ENCODE assay signal across 19 mouse cellular contexts in genomic region chr1:90368581-90368980, GRCm38 (mm10).
DNase-seq lines count a peak whose midpoint lies in the region; ATAC-seq and TF ChIP-seq lines count a peak whose summit lies in the region.
"Had no signal": no experiment of that assay in that cellular context is flagged by ENCODE, and none has a peak within 500 bp of the region (broad histone marks: within the 10 kb centered on the region; RNA-seq: fewer than 3 reads in every experiment).

No protein-coding gene starts in this region.

- no peaks in the 10 kb centered on the region for H3K79me2 ChIP-seq in heart, adult 2 months (replicated peaks; ENCODE audit: control insufficient read depth, insufficient read depth, low read length)

- H3K9me3 ChIP-seq in heart, embryonic 16.5 days (replicated peaks; ENCODE audit: control insufficient read depth, low read length): peaks cover 4% of the 10 kb centered on the region; the same call in 1 of the 2 replicates
- H3K9me3 ChIP-seq: forebrain, embryonic 12.5 days; hindbrain, embryonic 15.5 days; kidney, embryonic 15.5 days; liver, embryonic 15.5 days; midbrain, embryonic 10.5 days; neural tube, embryonic 13.5 days had no signal

- no peak overlapping the region for H3K9ac ChIP-seq in heart, adult 2 months (ENCODE audit: low read depth, low read length)
- no peak overlapping the region for H3K9ac ChIP-seq in heart, embryonic 16.5 days (ENCODE audit: low read length)
- H3K9ac ChIP-seq: forebrain, embryonic 12.5 days; hindbrain, embryonic 15.5 days; kidney, embryonic 15.5 days; liver, embryonic 15.5 days; neural tube, embryonic 13.5 days had no signal

- H3K27ac ChIP-seq in heart, adult 2 months: peak overlapping the region; percentile 26; the same call in 1 of the 2 replicates
- H3K27ac ChIP-seq in spleen, adult 2 months (ENCODE audit: insufficient read depth, low read length): no peak overlapping the region
- H3K27ac ChIP-seq in heart, embryonic 16.5 days (ENCODE audit: low read length): no peak overlapping the region
- H3K27ac ChIP-seq: forebrain, embryonic 12.5 days; hindbrain, embryonic 15.5 days; kidney, embryonic 15.5 days; liver, embryonic 15.5 days; midbrain, embryonic 10.5 days; neural tube, embryonic 13.5 days had no signal

- peak overlapping the region; percentile 16; the same call in 1 of the 2 replicates for H3K4me2 ChIP-seq in heart, embryonic 16.5 days (ENCODE audit: low read depth, low read length)
- H3K4me2 ChIP-seq: forebrain, embryonic 12.5 days; hindbrain, embryonic 15.5 days; kidney, embryonic 15.5 days; liver, embryonic 15.5 days; neural tube, embryonic 13.5 days had no signal

- H3K4me3 ChIP-seq in heart, adult 2 months: no peak overlapping the region
- H3K4me3 ChIP-seq in spleen, adult 2 months (ENCODE audit: extremely low read depth, insufficient read depth, insufficient read length): no peak overlapping the region
- no peak overlapping the region for H3K4me3 ChIP-seq in heart, embryonic 16.5 days (ENCODE audit: low read length)
- H3K4me3 ChIP-seq: forebrain, embryonic 12.5 days; hindbrain, embryonic 15.5 days; kidney, embryonic 15.5 days; liver, embryonic 15.5 days; midbrain, embryonic 10.5 days; neural tube, embryonic 13.5 days had no signal

- no peaks in the 10 kb centered on the region; the same call in 1 of the 2 replicates for H3K4me1 ChIP-seq in heart, adult 2 months (ENCODE audit: control insufficient read depth, insufficient read depth, low read length)
- H3K4me1 ChIP-seq in spleen, adult 2 months (ENCODE audit: control insufficient read depth, insufficient read depth, insufficient read length): no peaks in the 10 kb centered on the region; the same call in 1 of the 2 replicates
- 0 out of 2 replicates have a peak, but pooled peaks cover 3% of the 10 kb centered on the region for H3K4me1 ChIP-seq in heart, embryonic 16.5 days (ENCODE audit: control insufficient read depth, insufficient read depth, low read length)
- H3K4me1 ChIP-seq: forebrain, embryonic 12.5 days; hindbrain, embryonic 15.5 days; liver, embryonic 15.5 days; neural tube, embryonic 13.5 days had no signal

- no peak for TF ChIP-seq POLR2A in heart, adult 2 months (IDR thresholded peaks at IDR 0.05; ENCODE audit: insufficient read depth, low read depth, low read length)
- no peak for TF ChIP-seq POLR2A in spleen, adult 2 months (IDR thresholded peaks at IDR 0.05; ENCODE audit: low read depth, low read length)

- H3K27me3 ChIP-seq in heart, adult 2 months (ENCODE audit: control insufficient read depth, insufficient read depth, low read length): no peaks in the 10 kb centered on the region
- no peaks in the 10 kb centered on the region for H3K27me3 ChIP-seq in spleen, adult 2 months (ENCODE audit: control insufficient read depth, insufficient read depth, low read length)
- no peaks in the 10 kb centered on the region for H3K27me3 ChIP-seq in heart, embryonic 16.5 days (ENCODE audit: control insufficient read depth, insufficient read depth, low read length)
- no peaks in the 10 kb centered on the region for H3K27me3 ChIP-seq in splenic B cell, adult 2 months (ENCODE audit: control insufficient read depth, insufficient read depth, low read length, poor library complexity, severe bottlenecking)
- H3K27me3 ChIP-seq: forebrain, embryonic 12.5 days; hindbrain, embryonic 15.5 days; liver, embryonic 15.5 days; neural tube, embryonic 13.5 days; Patski had no signal

- no peak for TF ChIP-seq EP300 in heart, adult 2 months (IDR thresholded peaks at IDR 0.05; ENCODE audit: insufficient read depth, low read depth, low read length)

- H3K36me3 ChIP-seq in heart, adult 2 months (ENCODE audit: control insufficient read depth, insufficient read depth, low read length): no peaks in the 10 kb centered on the region
- H3K36me3 ChIP-seq in spleen, adult 2 months (ENCODE audit: control insufficient read depth, insufficient read depth, low read length): no peaks in the 10 kb centered on the region
- H3K36me3 ChIP-seq in heart, embryonic 16.5 days (ENCODE audit: control insufficient read depth, insufficient read depth): no peaks in the 10 kb centered on the region
- no peaks in the 10 kb centered on the region for H3K36me3 ChIP-seq in splenic B cell, adult 2 months (ENCODE audit: control insufficient read depth, insufficient read depth, low read length, poor library complexity, severe bottlenecking)
- H3K36me3 ChIP-seq: forebrain, embryonic 12.5 days; hindbrain, embryonic 15.5 days; kidney, embryonic 15.5 days; liver, embryonic 15.5 days; midbrain, embryonic 10.5 days; neural tube, embryonic 13.5 days had no signal

- intact Hi-C loops in heart, adult 2 months (cut with DNase I): loop anchor here (10.0 kb wide), 1 partner anchor 314 kb away; no protein-coding TSS in a partner anchor
- intact Hi-C loops in left cerebral cortex, postnatal 10 days (cut with DNase I): no loop called here

- no peak for ATAC-seq in heart, embryonic 16.5 days (replicated peaks; ENCODE audit: extremely low read depth, insufficient read depth, low FRiP score)
- ATAC-seq: activated CD4-positive, CD25-positive, alpha-beta regulatory T cell, adult 4 months; intestine, embryonic 16.5 days; lung, postnatal 0 days; Patski had no signal

- TF ChIP-seq CTCF in heart, adult 2 months (IDR thresholded peaks at IDR 0.05): peak; percentile 22
- TF ChIP-seq CTCF in spleen, adult 2 months (IDR thresholded peaks at IDR 0.05; ENCODE audit: extremely low read depth, insufficient read depth, insufficient read length, insufficient replicate concordance): no peak

- WGBS in heart, adult 2 months: 22% methylated on average over 10 of the region's 10 CpGs
- WGBS in spleen, adult 2 months: 4% methylated on average over 10 of the region's 10 CpGs
- 27% methylated on average over 10 of the region's 10 CpGs for WGBS in heart, embryonic 16.5 days

- DNase-seq in heart, adult 2 months: no peak
- DNase-seq in heart, adult 11 months: no peak
- DNase-seq in spleen, adult 2 months (ENCODE audit: low read depth in 1 of 2, low spot score in 2 of 2): peak; percentile 9 to 18
- DNase-seq in spleen, adult 12 weeks (ENCODE audit: low spot score): no peak
- peak; percentile 45 for DNase-seq in splenic B cell, adult 2 months (ENCODE audit: low read depth, low spot score)
- DNase-seq in left cerebral cortex, adult 11 months (ENCODE audit: low spot score): no peak
- DNase-seq in left cerebral cortex, postnatal 10 days (ENCODE audit: extremely low spot score in 1 of 2, low spot score in 2 of 2): no peak
- DNase-seq: cerebellum, adult 9-11 months had no signal

Comparison
In these comparisons a context has a peak if more than half of its experiments do, and no peak if none do; other contexts are left out.
1. DNase-seq: peak in spleen, adult 2 months (2 of 2) and splenic B cell, adult 2 months (single experiment); none in heart, adult 2 months (0 of 2), heart, adult 11 months (single experiment), spleen, adult 12 weeks (single experiment), left cerebral cortex, adult 11 months (single experiment) and left cerebral cortex, postnatal 10 days (0 of 2).